Mouse (Mus musculus): ENCODE data around the gene Ifnar2. TPM values are rescaled to one million over a fixed set of nuclear protein-coding genes. Genes with fewer than 3 reads are reported as not detected.

Gene Ifnar2
- 12.6 and 21.5 TPM in 2 replicates for polyA plus RNA-seq (2012; rRNA removed)

GRCm38 (mm10) chr16:91372577-91373472 is at the start of gene Ifnar2:
Gene Ifnar2, plus strand, starts transcription at chr16:91372783.

DNA sequence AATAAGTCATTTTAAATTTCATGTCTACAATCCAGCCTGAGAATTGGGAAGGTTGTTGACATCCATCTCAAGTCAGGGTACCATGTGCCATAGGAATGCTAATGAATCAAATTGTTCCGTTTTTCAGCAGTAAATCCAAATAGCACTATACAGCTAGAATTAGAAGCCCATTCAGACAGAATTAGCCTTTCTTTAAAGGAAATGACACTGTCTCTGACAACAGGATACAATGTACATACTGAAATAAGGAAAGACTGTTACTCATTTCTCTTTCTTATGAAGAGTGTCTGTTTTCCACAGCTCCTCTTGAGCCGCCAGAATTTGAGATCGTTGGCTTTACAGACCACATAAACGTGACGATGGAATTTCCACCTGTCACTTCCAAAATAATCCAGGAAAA is 18.8 kb downstream of the Ifnar2 start, which contains the start of gene Gm21970:
TSS of gene Gm21970 (plus strand) at position 301 of the 400 bp plus-strand sequence.

GRCm38 (mm10) chr16:91405640-91406584 is 33.3 kb downstream of the Ifnar2 start, which contains the start of gene Il10rb:
Gene Il10rb, plus strand, starts transcription at chr16:91406164.

Other genes starting within 250 kb of the Ifnar2 start
- gene Olig2, start 147.3 kb upstream of the Ifnar2 start, polyA plus RNA-seq (2012; rRNA removed): not detected in 2 replicates
- gene Olig1, start 103.0 kb upstream of the Ifnar2 start, polyA plus RNA-seq (2012; rRNA removed): 0.03 and 0.06 TPM in 2 replicates
- gene Gm21970, start 18.9 kb downstream of the Ifnar2 start, polyA plus RNA-seq (2012; rRNA removed): not detected in 2 replicates
- 12.6 and 13.5 TPM in 2 replicates for gene Il10rb, start 33.4 kb downstream of the Ifnar2 start, polyA plus RNA-seq (2012; rRNA removed)
- 3.4 and 4.3 TPM in 2 replicates for gene Ifnar1, start 112.5 kb downstream of the Ifnar2 start, polyA plus RNA-seq (2012; rRNA removed)
- 16.2 and 54.5 TPM in 2 replicates for gene Ifngr2, start 174.3 kb downstream of the Ifnar2 start, polyA plus RNA-seq (2012; rRNA removed)
- gene Tmem50b, start 225.0 kb downstream of the Ifnar2 start, polyA plus RNA-seq (2012; rRNA removed): 16.5 and 17.5 TPM in 2 replicates
- 0.09 and 0.14 TPM in 2 replicates for gene Dnajc28, start 246.2 kb downstream of the Ifnar2 start, polyA plus RNA-seq (2012; rRNA removed)